Mouse (Mus musculus) lung, embryonic 14.5 days (tissue): ENCODE measurements around the gene Dpp3. TPM values are rescaled to one million over a fixed set of nuclear protein-coding genes. Genes with fewer than 3 reads are reported as not detected.
A peak's percentile ranks its signal among the peaks of the same experiment; 100 is the strongest.

Source experiments
- ATAC-seq: fragments of 200-750 bp; cut with Nextera tagmentation; 2 replicates; pipeline ENCODE4 v1.8.0; 2017; ENCODE audit warnings: mild to moderate bottlenecking, moderate TSS enrichment, moderate library complexity; ENCODE audit not compliant: insufficient read depth
- DNase-seq: peaks from one replicate; pipeline ENCODE4 v3.0.0-alpha.2; 2015
- H3K27ac ChIP-seq: fragments of 300-500 bp; sonication (generic); 2 replicates; pipeline ENCODE4 v1.5.1; 2014; ENCODE audit warnings: low read depth, mild to moderate bottlenecking, moderate library complexity
- H3K27me3 ChIP-seq: fragments of 300-500 bp; sonication (generic); 2 replicates; pipeline ENCODE4 v1.6.1; 2014; ENCODE audit warnings: low read length, control low read depth; ENCODE audit not compliant: insufficient read depth
- H3K36me3 ChIP-seq: fragments of 300-500 bp; sonication (generic); 2 replicates; pipeline ENCODE4 v1.6.1; 2014; ENCODE audit warnings: control low read depth; ENCODE audit not compliant: insufficient read depth
- H3K4me1 ChIP-seq: fragments of 300-500 bp; sonication (generic); 2 replicates; pipeline ENCODE4 v1.6.1; 2014; ENCODE audit warnings: antibody characterized with exemption, control low read depth; ENCODE audit not compliant: insufficient read depth
- H3K4me2 ChIP-seq: fragments of 300-500 bp; sonication (generic); 2 replicates; pipeline ENCODE4 v1.6.1; 2014; ENCODE audit warnings: mild to moderate bottlenecking
- H3K4me3 ChIP-seq: fragments of 300-500 bp; sonication (generic); 2 replicates; pipeline ENCODE4 v1.5.1; 2014; ENCODE audit warnings: low read depth, low read length
- H3K9ac ChIP-seq: fragments of 300-500 bp; sonication (generic); 2 replicates; pipeline ENCODE4 v1.6.1; 2014
- H3K9me3 ChIP-seq: fragments of 300-500 bp; sonication (generic); 2 replicates; pipeline ENCODE4 v1.6.1; 2016; ENCODE audit warnings: low read depth, low read length, control low read depth
- CTCF ChIP-seq: IDR thresholded peaks from 2 replicates; pipeline ENCODE4 v1.5.1; 2016; ENCODE audit warnings: antibody characterized with exemption, low read depth
- WGBS: fragments of 180-500 bp; shearing (Covaris S2); extraction: QIAGEN DNeasy Blood & Tissue Kit; methylation state at CpG from one replicate; pipeline ENCODE4 v1.1.7; 2014; 5-methylcytosine and 5-hydroxymethylcytosine counted together
- polyA plus RNA-seq: library from polyadenylated mRNA; unstranded; fragments of >200 nt; fragmentation: Nextera tagmentation; extraction: Ambion mirVana; gene quantifications from 2 replicates; pipeline ENCODE4 v1.2.1, GENCODE M21; 2014

Gene Dpp3
- polyA plus RNA-seq, 1 experiment from 2014 or later = 88.6 TPM

GRCm38 (mm10) chr19:4891798-4892197 is 36.3 kb downstream of the Dpp3 start:
- Histone ChIP-seq H3K4me3 (no peak overlapping the region), H3K4me2 (no peak overlapping the region), H3K4me1 (no peaks in the 10 kb centered on the region), H3K9ac (no peak overlapping the region), H3K9me3 (no peaks in the 10 kb centered on the region), H3K27ac (no peak overlapping the region), H3K27me3 (no peaks in the 10 kb centered on the region), H3K36me3 (peaks cover 4% of the 10 kb centered on the region; the same call in 1 of the 2 replicates)
- DNase-seq (no peak), ATAC-seq (no peak)
- 61% methylated on average over 3 of the region's 3 CpGs for WGBS
- TF ChIP-seq CTCF = no peak

DNA sequence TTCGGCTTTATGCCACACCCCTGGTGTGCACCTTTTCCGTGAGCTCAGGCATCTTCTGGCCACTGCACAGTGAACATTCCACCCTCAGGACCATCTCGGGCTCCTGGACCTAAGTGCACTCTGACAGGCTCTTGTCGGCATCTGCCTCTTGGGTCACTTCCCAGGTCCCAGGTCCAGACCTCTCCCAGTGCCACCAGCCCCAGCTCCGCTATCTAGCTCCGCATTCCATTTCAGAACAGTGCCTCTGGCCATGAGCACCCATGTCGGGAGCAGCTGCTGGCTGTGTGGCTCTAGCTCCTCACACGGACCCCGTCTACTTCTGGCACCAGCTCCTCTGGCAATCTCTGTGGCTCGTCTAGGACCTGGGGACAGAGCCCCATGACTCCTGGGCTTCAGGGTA is 38.3 kb downstream of the Dpp3 start:
- Histone ChIP-seq H3K36me3 (peaks cover 4% of the 10 kb centered on the region; the same call in 1 of the 2 replicates), H3K9me3 (no peaks in the 10 kb centered on the region), H3K4me1 (no peaks in the 10 kb centered on the region), H3K27ac (no peak overlapping the region), H3K4me2 (no peak overlapping the region), H3K27me3 (no peaks in the 10 kb centered on the region), H3K4me3 (no peak overlapping the region), H3K9ac (no peak overlapping the region)
- DNase-seq (no peak), ATAC-seq (no peak)
- WGBS = 80% methylated on average over 10 of the region's 10 CpGs
- TF ChIP-seq CTCF = no peak

DNA sequence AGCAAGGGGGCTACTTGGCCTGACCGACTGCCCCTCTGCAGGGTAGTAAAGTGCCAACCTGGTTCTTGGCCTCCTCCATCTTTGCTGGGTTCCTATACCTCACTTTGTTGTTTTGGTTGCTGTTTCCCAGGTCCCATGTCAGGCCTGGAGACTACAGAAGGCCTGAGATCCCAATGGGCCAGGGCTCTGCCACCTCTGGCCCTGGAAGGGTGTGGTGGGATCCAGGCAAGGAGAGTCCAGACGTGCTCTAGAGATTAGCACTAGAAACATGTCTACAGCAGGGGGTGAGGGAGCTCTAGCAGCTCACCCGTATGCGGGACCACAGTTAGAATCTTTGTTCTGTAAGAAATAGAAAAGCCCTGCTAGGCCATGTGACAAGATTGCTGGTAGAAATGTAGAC is 44.1 kb downstream of the Dpp3 start:
- no peak for DNase-seq

DNA sequence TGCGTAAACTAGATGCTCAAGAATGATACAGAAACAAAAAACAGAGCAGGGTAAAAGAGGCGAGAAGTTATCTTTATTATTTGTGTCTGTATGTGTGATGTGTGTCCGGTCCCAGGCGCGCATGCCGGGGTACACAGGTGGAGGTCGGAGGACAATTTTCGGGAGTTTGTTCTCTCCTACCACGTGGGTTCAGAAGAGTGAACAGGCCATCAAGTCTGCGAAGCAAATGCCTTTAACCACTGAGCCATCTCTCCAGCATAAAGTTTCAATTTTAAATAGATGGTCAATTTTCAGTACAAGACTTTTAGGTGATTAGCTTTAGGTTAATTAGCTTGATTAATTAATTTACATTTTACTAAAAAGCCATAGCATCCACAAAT is 48.8 kb downstream of the Dpp3 start:
- Histone ChIP-seq H3K4me1 (0 out of 2 replicates have a peak, but pooled peaks cover 5% of the 10 kb centered on the region), H3K36me3 (0 out of 2 replicates have a peak, but pooled peaks cover 6% of the 10 kb centered on the region), H3K4me2 (peak overlapping the region; percentile 91), H3K27ac (no peak overlapping the region), H3K9ac (peak overlapping the region; percentile 80), H3K9me3 (no peaks in the 10 kb centered on the region), H3K27me3 (no peaks in the 10 kb centered on the region), H3K4me3 (peak overlapping the region; percentile 90)
- ATAC-seq (no peak), DNase-seq (no peak)
- no peak for TF ChIP-seq CTCF
- 55% methylated on average over 10 of the region's 10 CpGs for WGBS

More for the DNA sequence above, 44.1 kb downstream of the Dpp3 start:
- no peak overlapping the region for H3K9ac ChIP-seq
- no peaks in the 10 kb centered on the region for H3K9me3 ChIP-seq
- H3K36me3 ChIP-seq = 0 out of 2 replicates have a peak, but pooled peaks cover 6% of the 10 kb centered on the region
- no peak for ATAC-seq
- no peak overlapping the region for H3K4me3 ChIP-seq
- H3K4me1 ChIP-seq = 0 out of 2 replicates have a peak, but pooled peaks cover 3% of the 10 kb centered on the region
- H3K27me3 ChIP-seq = no peaks in the 10 kb centered on the region
- H3K27ac ChIP-seq = no peak overlapping the region
- WGBS = 75% methylated on average over 4 of the region's 4 CpGs
- TF ChIP-seq CTCF = no peak
- H3K4me2 ChIP-seq = no peak overlapping the region

DNA sequence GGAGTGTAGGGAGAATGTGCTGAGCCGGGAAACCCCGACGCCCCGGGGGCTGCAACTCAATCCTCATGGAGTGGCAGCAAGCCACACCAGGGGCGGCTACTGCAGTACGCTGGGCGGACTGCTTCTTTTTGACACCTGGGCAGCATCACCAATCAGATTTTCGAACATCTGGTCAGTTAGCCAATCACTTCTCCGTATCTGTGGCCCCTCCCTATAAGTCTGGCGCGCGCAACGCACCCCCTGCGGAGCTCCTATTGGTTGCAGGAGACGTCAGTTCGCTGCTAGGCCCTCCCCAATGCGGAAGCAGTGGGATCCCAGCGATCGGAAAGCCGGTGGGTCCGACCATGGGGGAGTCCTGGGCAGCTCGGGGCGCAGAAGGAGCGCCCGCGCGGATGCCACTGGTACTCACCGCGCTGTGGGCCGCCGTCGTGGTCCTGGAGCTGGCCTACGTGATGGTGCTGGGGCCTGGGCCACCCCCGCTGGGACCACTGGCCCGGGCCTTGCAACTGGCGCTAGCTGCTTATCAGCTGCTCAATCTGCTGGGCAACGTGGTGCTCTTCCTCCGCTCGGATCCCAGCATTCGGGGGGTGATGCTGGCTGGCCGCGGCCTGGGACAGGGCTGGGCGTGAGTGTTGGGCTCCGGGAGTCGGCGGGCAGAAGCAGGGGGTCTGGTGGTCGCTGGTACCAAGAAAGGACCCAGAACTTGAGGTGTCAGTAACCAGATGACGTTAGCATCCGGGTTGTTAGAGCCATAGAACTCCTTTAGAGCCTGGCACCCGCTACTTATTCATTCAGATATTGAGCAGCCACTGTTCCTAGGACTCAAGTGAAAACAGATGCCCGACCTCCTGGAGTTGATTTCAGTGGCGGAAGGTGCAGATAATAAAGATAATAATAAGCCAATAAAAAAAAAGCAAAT is 49.4 kb downstream of the Dpp3 start, which contains the start of gene Zdhhc24:
Gene Zdhhc24 (plus strand): TSS at position 264 of the 919 bp plus-strand sequence.
- under 1% methylated on average over 52 of the region's 52 CpGs for WGBS
- TF ChIP-seq CTCF = no peak

DNA sequence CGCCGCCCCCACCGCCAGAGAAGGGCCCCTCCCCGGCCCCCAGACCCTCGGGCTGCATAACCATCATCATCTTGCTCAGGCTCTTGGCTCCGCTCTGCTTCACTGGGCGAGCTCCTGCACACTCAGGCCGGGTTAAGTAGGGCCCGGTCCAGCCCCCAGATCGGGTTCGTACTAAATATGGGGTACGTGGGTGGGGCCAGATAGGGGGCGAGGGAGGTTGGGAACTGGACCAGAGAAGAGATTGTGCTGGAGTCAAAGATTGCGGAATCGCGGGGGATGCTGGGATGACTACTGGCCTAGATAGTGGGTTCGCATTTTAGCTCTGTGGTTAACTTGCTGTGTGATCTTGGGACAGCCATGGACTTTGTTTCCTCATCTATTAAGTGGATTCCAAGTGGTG is 50.3 kb downstream of the Dpp3 start, which contains the start of gene Actn3:
Gene Actn3 (minus strand): TSS at position 125 of the 400 bp plus-strand sequence.
- 0 out of 2 replicates have a peak, but pooled peaks cover 5% of the 10 kb centered on the region for H3K4me1 ChIP-seq
- H3K27me3 ChIP-seq = no peaks in the 10 kb centered on the region
- H3K9me3 ChIP-seq = no peaks in the 10 kb centered on the region
- peak within 1 kb of the TSS; percentile 90 for H3K4me3 ChIP-seq
- H3K9ac ChIP-seq = peak within 1 kb of the TSS; percentile 80
- peak; percentile 59 for DNase-seq
- ATAC-seq = peak; percentile 54
- H3K27ac ChIP-seq = peak within 1 kb of the TSS; percentile 67
- no peaks in the 10 kb centered on the region for H3K36me3 ChIP-seq
- H3K4me2 ChIP-seq = peak within 1 kb of the TSS; percentile 91
- WGBS = 2% methylated on average over 17 of the region's 17 CpGs
- no peak for TF ChIP-seq CTCF

More for the DNA sequence above, 49.4 kb downstream of the Dpp3 start, which contains the start of gene Zdhhc24:
- H3K4me1 ChIP-seq = 0 out of 2 replicates have a peak, but pooled peaks cover 5% of the 10 kb centered on the region
- peak within 1 kb of the TSS; percentile 67 for H3K27ac ChIP-seq
- peak within 1 kb of the TSS; percentile 80 for H3K9ac ChIP-seq
- no peaks in the 10 kb centered on the region for H3K27me3 ChIP-seq
- peak within 1 kb of the TSS; percentile 91 for H3K4me2 ChIP-seq
- H3K4me3 ChIP-seq = peak within 1 kb of the TSS; percentile 90
- ATAC-seq (peak; percentile 98), DNase-seq (peak; percentile 98)
- no peaks in the 10 kb centered on the region for H3K9me3 ChIP-seq
- 0 out of 2 replicates have a peak, but pooled peaks cover 6% of the 10 kb centered on the region for H3K36me3 ChIP-seq

GRCm38 (mm10) chr19:4876755-4877154 is 51.3 kb downstream of the Dpp3 start:
- WGBS = 72% methylated on average over 3 of the region's 3 CpGs
- no peak for ATAC-seq

More at GRCm38 (mm10) chr19:4876755-4877154, 51.3 kb downstream of the Dpp3 start:
- Histone ChIP-seq H3K4me3 (no peak overlapping the region), H3K9ac (no peak overlapping the region), H3K27me3 (no peaks in the 10 kb centered on the region), H3K4me1 (0 out of 2 replicates have a peak, but pooled peaks cover 5% of the 10 kb centered on the region), H3K9me3 (no peaks in the 10 kb centered on the region), H3K4me2 (no peak overlapping the region), H3K36me3 (no peaks in the 10 kb centered on the region), H3K27ac (no peak overlapping the region)
- DNase-seq = no peak
- TF ChIP-seq CTCF = no peak
